Mouse (Mus musculus): ENCODE results near the gene Plxna4. TPM values are rescaled to one million over a fixed set of nuclear protein-coding genes. Genes with fewer than 3 reads are reported as not detected.

Plxna4 gene
- total RNA-seq, 4 experiments from 2014 or later, result 57.8 to 67.8 (median 62.9) TPM

DNA sequence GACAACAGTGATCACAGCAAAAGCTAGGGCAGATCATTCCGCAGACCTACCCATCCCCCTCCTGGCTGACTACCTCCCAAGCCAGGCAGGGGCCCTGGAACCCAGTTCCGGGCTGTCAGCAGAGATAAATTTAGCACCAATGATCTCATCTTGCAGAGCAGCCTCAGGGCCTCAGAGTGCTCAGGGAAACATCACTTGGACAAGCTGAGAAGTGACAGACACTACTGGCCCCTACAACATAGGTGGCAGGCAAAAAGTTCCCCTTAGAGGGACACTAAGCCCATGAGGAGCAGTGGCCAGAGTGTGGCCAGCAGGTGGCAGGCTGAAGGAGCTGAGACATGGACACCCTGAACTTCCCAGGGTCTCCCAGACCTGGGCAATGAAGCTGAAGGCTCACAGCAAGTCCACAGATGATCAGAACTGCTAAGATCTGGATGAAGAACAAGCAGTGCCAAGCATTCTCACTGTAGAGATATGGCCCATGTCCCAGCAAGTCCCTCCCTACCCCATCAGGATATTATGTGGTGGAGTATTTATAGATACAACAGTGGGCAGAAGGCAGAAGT lies 108.7 kb downstream of the Plxna4 start:
- DNase-seq (ENCODE audit: low spot score in 2 of 2), result peak in 1 of 2 experiments; percentile 50

DNA sequence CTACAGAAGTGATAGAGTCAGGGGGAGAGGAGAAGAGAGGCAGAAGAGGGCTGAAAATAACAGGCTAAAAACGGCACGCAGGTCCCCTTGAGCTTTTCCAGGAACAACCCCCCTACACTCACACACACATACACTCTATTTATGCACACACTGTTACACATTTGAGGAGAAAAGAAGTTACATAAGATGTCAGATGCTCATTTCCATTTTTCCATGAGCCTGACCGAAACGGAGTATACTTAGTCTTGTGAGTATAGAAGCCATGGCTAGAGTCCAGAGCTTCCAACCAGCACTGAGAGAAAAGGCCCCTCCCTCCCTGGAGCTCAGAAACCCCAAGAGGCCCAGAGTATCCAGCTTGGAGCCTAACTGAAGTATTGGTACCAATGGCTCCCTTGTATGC lies 112.0 kb downstream of the Plxna4 start:
- peak in 1 of 2 experiments; percentile 63 for DNase-seq (ENCODE audit: low spot score in 2 of 2)

DNA sequence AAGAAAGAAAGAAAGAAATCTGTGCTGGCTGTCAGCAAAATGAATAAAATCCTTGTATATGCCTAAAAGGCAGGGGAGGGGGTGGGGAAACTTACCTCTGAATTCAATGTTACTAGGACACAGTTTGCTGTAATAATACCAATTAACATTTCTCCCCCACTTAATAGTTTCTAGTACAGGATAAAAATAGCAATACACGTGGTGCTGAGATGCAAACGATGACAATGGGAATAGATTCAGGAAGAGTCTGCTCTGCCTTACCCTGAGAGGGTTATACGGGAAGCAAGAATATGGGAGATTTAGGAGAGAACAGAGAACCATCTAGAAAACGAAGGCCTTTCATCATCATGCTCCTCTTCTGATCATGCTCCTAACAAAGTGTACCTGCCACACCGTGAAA lies 115.9 kb downstream of the Plxna4 start:
- DNase-seq (ENCODE audit: low spot score in 2 of 2), result no peak

DNA sequence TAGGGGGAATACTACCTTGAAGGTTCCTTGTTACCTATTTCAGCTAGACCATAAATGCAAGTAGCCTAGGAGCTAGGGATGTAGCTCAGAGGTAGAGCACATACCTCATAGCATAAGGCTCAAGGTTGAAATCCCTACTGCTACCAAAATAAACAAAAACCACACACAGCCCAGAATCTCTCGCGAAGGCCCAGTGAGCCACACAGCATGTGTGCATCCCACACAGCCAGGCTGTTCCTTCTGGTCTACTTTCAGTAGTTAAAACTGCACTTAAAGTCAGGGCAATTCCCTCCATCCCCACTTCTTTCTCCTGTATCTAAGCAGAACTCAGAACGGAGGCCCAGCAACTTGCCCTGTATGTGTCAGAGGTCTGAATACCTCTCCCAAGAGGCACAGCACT lies 116.4 kb downstream of the Plxna4 start:
- DNase-seq (ENCODE audit: low spot score in 2 of 2), result peak in 1 of 2 experiments; percentile 67

DNA sequence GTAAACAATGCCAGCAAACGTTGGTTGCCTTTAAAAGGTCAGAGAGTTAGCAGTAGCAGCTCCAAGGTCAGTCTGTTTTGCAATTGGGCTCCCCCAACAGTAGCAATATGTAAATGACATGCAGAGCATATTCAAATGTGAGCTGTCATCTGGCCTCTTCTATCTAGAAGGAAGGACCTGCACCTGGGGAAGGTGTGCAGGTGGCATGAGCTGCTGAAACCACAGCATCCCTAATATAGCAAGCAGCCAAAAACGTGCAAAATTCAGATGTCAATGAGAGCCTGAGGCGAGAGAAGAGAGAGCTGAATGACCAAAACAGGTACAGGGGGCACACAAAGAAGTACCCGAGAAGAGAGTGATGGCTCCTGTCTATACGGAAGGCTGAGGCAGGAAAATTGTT lies 118.8 kb downstream of the Plxna4 start:
- DNase-seq (ENCODE audit: low spot score in 2 of 2), result no peak

DNA sequence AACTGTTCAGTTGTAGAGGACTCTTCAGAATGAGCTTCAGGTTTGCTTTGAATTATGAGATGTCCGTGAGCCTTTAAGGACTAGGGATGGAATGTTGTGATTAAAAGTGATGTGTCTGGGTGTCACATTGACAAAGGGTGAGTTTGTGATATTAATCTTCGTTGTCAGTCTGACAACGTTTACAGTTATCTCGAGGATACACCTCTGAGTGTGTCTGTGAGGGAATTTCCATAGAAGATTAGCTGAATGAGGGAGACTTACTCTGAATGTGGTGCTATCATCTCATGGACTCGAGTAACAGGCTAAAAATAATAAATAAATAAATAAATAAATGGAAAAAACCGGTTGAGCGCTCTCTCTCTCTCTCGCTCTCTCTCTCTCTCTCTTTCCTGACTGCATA lies 122.9 kb downstream of the Plxna4 start:
- DNase-seq (ENCODE audit: low spot score in 2 of 2), result no peak

DNA sequence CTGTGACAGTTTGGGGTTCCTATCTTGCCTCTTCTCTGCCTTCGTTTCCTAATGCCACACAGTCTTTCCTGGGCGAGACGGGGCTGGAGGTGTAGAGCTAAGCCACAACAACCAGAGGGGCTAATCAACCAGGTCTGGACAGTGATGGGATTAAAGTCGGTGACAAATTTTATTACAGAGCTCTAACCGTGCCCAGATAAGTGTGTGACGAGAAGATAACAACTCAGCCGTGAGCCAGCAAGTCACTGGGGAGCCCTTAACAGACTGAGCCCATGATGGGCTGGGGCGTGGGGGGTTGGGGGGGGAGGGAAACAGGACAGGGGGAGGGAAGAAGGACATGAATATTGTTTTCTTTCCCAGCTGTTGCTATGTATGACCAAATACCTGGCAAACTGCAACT lies 123.4 kb downstream of the Plxna4 start:
- DNase-seq (ENCODE audit: low spot score in 2 of 2), result no peak

DNA sequence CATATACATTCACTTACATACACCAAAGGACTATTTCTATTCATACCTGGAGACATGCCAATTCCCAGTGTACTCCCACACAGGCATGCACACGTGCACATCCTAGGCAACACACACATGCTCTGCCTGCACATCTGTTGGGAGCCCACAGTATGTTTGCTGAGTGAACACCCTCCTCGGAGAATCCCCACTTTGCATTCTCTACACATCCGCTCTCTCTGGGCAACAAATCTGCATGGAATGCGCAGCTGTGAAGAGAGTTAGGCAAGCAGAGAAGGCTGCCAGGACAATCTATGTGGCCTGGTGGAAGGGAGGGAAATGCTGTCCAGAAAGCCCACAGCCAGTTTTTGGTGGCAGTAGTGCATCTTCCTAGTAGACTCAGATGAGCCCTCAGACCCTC lies 123.9 kb downstream of the Plxna4 start:
- DNase-seq (ENCODE audit: low spot score in 2 of 2), result peak in 1 of 2 experiments; percentile 43

DNA sequence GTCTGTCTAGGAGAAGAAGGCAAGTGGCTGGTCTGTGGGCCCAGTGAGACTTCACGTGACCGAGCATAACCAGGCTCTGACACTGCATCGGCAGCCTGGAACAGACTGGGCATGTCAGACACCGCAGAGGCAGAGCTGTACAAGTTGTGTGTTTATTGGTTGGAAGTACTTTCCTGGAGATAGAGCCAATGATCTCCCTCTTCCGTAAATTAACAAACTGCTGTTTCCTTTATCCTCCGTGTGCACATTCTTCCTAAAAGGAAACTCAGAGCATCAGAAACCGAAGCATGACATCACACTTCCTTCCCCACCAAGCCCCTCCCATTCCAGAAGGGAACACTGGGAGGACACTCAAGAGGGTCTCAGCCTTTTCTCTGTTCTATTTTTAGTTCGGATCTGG lies 127.6 kb downstream of the Plxna4 start:
- DNase-seq (ENCODE audit: low spot score in 2 of 2), result no peak

DNA sequence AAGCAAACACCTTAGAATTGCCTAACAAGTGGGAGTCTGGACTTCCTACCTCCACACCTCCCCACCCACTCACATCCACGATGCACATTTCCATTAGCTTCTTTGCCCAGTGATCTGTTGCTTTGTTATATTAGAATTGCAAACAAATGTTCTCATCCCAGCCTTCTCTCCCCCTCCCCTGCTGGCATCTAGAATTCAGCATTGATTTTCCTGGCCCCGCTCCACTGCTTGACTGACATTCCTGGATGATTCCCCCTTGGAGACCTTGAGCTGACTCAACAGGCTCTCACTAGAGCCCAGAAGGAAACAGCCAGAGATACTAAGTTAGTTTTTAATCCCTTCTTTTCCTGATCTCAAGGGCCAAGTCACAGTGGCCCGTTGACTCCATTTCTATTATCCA lies 131.4 kb downstream of the Plxna4 start:
- no peak for DNase-seq (ENCODE audit: low spot score in 2 of 2)

DNA sequence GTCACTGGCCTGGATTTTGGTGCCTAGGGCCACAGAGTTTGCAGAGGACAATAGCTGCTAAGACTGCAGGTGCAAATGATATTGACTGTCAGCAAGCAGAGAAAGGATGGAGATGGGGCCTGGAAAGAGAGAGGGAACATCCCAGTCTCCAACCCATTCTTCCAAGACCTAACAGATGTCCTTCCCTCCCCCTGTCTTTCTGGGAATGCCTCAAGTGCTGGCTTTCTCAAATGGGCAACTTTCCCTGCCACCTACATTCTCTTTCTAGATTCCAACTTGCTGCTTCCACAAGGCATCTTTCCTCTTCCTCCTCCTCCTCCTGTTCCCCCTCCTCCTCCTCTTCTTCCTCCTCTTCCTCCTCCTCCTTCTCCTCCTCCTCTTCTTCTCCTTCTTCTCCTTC lies 136.1 kb downstream of the Plxna4 start:
- DNase-seq (ENCODE audit: low spot score in 2 of 2), result peak in 1 of 2 experiments; percentile 46

DNA sequence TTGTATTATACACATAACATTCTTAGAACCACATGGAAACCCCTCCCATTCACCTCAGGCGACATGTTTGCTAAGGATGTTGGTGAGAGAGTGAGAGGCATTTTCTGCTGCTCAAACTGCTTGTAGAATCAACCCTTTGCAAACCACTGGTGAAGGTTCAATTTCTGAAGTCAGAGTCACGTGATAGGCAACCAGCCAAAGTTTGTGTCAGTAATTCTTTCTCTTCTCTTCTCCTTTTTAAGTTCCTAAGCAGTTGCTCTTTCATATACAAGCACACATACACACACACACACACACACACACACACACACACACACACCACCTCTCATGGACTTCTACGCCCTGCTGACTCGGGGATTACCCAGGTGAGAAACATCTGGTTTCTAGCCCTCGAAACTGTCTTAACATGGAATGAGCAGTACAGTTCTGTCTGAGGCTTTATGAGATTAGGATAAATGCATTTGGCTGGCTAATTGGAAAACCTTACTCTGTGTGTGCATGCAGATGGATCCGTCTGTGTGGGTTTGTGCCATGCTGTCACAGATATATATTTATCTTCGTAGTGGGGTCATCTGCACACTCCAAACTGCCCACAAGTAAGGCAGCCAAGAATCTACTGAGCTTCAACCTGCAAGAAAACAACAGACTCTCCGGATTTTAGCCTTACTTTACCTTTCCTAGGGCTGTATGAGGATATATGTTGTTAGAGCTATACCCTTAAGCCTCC lies 138.6 kb downstream of the Plxna4 start:
- no peak for DNase-seq (ENCODE audit: low spot score in 2 of 2)

DNA sequence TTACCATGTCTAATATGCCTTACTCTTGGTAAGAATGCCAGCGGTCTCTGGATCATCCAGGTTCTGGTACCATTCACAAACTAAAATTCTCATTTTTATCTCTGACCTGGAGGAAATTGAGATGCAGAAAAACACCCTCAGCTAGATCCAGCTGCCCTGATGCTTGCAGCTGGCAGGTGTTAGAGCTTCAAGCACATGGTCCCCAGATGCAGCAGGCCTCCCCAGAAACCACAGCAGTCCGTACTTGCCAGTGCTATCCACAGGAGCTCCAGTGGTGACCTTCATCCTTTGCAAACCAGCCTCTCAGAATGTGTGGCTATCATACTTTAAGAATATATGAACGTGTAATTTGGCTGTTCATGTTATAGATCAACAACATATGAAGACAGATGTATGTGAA lies 139.2 kb downstream of the Plxna4 start:
- no peak for DNase-seq (ENCODE audit: low spot score in 2 of 2)

DNA sequence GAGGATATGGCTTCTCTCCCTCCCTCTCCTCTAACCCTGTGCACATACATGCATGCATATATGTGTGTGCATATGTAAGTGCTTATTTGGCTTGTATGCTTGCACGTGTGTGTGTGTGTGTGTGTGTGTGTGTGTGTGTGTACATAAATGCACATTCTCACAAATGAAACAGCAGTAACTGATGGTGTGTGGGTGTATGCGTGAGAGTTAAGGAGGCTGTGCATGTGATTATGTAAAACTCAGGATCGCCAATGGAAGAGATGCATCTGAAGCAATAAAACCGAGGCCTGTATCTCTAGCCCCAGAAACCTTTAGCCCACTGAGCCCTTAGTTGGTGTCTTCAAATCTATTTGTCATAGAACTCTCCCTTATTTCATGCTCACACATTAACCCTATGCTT lies 141.7 kb downstream of the Plxna4 start:
- no peak for DNase-seq (ENCODE audit: low spot score in 2 of 2)

DNA sequence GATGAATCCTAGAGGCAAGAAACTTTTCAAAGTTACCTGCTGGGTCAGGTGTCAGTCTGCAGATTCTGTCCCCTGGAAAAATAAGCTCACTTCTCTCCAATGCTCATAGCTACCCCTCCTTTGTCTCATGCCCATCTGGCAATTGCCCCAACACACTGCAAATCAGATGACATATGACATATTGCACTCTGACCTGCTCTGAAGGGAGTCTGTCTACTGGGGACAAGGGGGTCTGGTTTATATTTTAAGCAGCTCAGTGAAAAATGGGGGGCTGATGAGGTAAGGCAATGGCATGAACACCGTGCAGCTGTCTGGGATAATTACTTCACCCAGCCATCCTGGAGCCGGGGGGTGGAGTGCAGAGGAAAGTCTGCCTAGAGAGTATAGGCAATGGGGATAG lies 142.7 kb downstream of the Plxna4 start:
- no peak for DNase-seq (ENCODE audit: low spot score in 2 of 2)

DNA sequence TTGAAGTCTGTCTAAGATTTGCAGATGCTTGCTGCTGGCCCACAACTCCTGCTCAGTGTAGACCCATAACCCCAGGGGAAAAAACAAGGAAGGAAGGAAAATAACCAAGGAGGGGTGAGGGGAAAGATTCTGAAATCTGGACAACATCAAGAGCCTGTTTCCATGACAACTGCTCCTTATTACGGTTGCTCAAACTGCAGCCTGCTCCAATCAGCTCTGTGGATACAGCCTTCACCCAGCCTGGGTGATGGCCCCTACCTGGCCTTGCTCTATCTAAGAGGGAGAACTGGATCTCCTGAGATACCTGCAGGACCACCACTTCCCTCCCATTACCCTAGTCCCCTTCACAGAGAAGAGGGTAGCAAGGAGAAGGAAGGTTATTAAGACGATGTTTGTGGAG lies 143.6 kb downstream of the Plxna4 start:
- DNase-seq (ENCODE audit: low spot score in 2 of 2), result no peak

DNA sequence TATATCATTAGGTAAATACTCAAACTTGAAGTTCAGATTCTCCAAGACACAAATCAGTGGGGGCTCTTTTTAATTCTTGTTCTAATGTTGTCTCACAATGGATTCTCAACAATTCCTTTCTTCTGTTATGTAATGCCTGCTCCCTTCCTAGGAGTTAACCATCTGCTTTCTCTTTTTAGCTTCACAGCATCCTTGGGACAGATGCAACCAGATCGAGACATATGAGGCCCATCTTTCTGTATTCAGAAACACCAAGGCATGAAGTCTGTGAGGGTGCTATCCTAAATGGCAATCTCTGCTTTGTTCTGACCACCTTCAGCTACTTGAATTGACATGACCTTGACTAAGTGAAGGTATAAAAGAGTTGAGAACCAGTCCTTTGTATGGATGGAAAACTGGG lies 144.3 kb downstream of the Plxna4 start:
- no peak for DNase-seq (ENCODE audit: low spot score in 2 of 2)

DNA sequence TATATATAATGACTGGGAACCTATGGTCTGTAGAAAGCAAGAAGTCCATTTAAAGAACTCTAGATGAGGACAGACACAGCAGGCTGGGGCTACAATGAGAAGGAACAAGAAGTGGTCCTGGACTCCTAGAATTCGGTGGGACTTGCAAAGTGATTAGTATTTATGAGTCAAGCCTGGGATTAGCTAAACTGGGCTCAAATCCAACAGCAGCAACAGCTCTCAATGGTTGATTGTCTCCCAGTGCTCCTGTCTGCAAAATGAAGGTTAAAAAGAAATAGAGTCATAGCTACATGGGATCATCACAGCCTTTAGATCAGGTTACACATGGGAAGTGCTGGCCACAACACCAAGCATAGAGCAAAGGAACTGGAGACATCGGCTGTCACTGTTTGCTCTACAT lies 148.6 kb downstream of the Plxna4 start:
- DNase-seq (ENCODE audit: low spot score in 2 of 2), result no peak

DNA sequence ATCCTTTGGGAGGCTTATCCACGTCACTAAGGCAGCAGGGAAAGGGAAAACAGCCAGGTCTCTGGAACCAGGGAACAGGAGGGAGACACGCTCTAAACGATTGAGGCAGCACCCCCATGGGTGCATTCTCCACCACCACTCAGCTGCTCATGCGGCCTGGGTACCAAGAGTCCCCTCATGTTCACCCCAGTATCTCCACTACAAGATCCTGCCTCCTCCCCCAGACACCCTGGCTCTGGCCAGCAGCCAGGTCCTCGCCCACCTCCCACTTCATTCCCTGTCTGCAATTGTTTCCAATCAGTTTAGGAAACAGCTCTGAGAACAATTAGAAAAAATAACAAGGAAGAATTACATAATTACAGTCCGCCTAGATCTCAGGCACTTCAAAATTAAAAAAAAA lies 150.8 kb downstream of the Plxna4 start:
- DNase-seq (ENCODE audit: low spot score in 2 of 2), result no peak

DNA sequence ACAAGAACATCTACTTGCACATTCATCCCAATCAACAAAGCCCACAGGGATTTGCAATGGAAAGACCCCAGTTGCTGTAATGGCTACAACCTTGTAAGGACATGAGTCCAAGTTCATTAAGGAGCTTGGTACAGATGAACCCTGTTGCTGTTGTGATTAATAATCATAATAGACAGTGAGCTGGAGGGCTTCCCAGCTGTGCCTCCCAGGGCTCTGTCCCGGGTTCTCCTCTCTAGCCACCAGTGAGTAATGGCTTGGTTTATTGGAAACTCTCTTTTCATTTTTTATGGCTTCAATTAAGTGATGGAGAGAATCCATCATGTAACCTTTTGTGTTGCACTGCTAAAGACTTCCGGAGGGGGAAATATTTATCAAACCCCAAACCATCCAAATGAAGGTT lies 164.9 kb downstream of the Plxna4 start:
- no peak for DNase-seq (ENCODE audit: low spot score in 2 of 2)

DNA sequence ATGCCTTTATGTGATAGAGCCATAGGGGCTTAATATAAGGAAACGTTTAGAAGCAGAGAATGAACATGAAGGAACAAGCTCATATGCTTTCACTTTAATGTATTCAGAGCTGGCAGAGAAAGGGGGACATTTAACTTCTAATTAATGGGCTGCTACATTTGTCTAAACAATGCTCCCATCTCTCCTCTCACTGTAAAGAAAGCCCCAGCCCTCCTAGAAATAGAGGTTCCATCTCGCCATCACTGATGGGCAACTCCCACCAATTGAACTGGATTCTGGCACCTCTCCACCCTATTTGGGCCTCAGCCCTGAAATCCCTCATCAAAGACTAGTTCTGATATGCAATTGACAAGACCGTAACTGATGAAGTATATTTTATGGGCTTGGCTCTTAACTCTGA lies 167.4 kb downstream of the Plxna4 start:
- no peak for DNase-seq (ENCODE audit: low spot score in 2 of 2)

DNA sequence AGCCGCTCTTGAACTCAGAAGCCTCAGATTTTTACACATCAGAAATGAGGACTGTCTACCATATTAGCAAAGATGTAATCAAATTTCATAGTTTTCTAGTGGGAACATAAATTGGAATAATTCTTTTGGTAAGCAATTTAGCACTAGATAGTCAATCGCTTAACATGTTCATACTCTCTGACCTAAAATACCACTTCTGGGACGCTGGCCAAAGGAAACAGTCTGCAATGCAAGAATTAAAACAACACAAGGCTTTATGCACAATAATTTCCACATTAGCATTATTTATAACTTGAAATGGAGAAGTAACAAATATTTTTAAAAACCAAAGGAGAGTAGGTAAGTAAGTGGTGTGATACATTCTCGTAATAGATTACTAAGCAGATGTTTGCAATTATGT lies 170.6 kb downstream of the Plxna4 start:
- no peak for DNase-seq (ENCODE audit: low spot score in 2 of 2)

DNA sequence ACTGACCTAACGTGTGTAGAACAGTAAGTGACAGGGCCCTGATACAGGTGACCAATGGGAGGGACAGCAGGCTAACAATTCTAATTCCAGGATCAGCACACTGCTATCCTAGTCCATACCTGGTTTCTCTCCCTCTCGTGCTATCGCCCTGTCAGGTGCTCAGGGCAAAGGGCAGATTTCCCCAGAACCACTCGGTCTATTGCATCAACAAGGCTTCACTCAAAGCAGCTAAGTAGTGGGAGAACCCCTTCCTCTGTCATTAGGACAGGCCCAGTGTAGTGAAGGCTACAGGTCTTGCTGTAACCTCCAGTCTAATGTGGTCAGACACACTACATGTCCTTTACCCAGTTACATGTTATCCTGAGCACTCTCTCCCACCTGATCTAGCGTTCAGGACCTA lies 176.7 kb downstream of the Plxna4 start:
- DNase-seq (ENCODE audit: low spot score in 2 of 2), result no peak

DNA sequence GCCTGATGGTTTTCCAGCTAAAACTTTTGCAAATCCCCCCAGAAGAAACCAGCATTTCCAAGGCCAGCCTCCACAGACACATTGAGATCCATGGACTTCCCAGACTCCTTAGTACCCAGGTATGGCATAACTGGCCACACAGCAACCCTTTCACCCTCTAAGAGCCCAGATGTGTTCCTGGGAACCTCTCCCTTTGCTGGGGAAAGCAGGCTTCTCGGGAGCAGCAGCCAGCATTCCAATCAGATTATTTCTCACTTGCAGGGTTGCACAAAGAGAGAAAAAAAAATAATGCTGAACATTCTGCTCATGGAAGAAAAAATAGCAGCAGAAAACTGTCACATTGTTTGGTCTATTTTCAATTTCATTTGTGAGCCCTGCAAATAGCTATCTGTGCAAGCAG lies 178.4 kb downstream of the Plxna4 start:
- no peak for DNase-seq (ENCODE audit: low spot score in 2 of 2)
